Mouse (Mus musculus): ENCODE measurements around the gene Adk.

GRCm38 (mm10) chr14:21440526-21440925 lies 388.2 kb downstream of the Adk start:
- no peak for TF ChIP-seq POLR2A (IDR thresholded peaks at IDR 0.05; ENCODE audit: insufficient read depth, low read depth, low read length)
- no peak for TF ChIP-seq CTCF (IDR thresholded peaks at IDR 0.05)

Data from heart, adult 2 months (tissue).